Mouse (Mus musculus) CD4-positive, CD25-positive, alpha-beta regulatory T cell, adult 2 months (primary cell): ENCODE data around the gene 4933416C03Rik.

ENCODE experiments used
- DNase-seq: peaks from one replicate; pipeline ENCODE4 v3.0.0-alpha.2; 2012; ENCODE audit warnings: low read depth, low spot score

Gene 4933416C03Rik

DNA sequence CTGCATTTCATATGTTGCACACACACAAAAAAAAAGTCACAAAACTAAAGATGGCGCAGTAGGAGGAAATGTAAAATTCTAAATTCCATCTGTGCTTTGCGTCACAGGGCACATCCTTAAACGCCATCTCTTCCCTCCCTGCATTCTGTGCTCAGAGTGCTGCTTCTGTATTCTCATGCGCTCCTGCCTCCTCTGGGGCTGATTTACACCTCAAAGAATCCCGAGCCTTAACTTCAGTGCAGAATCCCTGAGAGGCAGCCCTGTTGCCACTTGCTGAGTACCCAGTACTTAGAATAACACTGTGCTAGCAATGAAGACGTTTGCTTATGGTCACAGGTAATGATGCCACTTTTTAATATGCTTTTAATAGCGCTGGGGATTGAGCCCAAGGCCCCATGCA lies 34.3 kb downstream of the 4933416C03Rik start:
- no peak for DNase-seq

DNA sequence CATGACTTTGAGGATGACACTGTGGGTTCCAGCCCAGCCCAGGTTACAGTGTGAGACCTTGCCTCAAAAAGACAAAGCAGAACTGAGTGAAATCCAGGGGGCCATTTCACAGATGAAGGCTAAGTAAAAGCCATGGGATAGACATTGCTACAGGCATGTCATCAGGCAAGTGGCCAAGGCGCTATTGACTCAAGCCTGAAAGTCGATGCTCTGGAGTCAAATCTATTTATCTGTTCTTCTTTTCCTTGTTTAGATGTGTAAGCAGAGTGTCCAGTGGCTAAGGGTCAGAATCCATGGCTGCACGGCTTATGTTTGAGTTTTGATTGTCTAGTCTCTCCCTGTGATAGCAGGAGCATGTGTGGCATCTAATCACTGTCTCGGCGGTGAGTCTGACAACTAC lies 35.1 kb downstream of the 4933416C03Rik start:
- no peak for DNase-seq

DNA sequence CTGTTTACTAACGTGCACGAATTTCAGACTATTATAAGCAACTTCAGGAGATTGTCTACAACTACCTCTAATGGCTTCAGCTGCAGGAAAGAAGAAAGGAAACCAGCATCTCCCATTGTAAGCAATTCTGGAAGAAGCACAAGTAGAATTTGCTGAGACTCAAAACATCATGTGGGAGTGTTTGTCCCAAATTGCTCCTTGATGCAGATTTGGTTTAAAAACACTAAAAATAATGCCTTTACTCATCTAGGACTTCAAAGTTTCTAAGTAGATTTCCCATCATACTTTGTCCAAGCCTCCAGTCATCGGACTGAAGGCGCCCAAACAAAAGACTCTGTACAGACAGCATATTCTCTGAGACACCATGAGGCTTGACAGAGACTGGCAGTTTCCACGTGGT lies 37.8 kb downstream of the 4933416C03Rik start:
- DNase-seq, result no peak
